Mouse (Mus musculus) heart, postnatal 0 days (tissue): ENCODE measurements around the gene Mob3c. TPM values are rescaled to one million over a fixed set of nuclear protein-coding genes. Genes with fewer than 3 reads are reported as not detected.

ENCODE experiments used
- ATAC-seq: fragments of 200-750 bp; cut with Nextera tagmentation; 2 replicates; pipeline ENCODE4 v1.8.0; 2017; ENCODE audit warnings: low read depth, moderate number of reproducible peaks, moderate library complexity; ENCODE audit not compliant: insufficient read depth
- DNase-seq: peaks from one replicate; pipeline ENCODE4 v3.0.0-alpha.2; 2016; ENCODE audit warnings: low spot score
- H3K27ac ChIP-seq: fragments of 300-500 bp; sonication (generic); 2 replicates; pipeline ENCODE4 v1.5.1; 2014; ENCODE audit warnings: low read depth, mild to moderate bottlenecking
- H3K27me3 ChIP-seq: fragments of 300-500 bp; sonication (generic); 2 replicates; pipeline ENCODE4 v1.6.1; 2014; ENCODE audit warnings: low read length, mixed read lengths; ENCODE audit not compliant: control insufficient read depth, insufficient read depth
- H3K36me3 ChIP-seq: fragments of 300-500 bp; sonication (generic); replicated peaks from 2 replicates; pipeline ENCODE4 v1.6.1; 2014; ENCODE audit warnings: low read length, mixed read lengths; ENCODE audit not compliant: control insufficient read depth, insufficient read depth
- H3K4me1 ChIP-seq: fragments of 300-500 bp; sonication (generic); 2 replicates; pipeline ENCODE4 v1.6.1; 2014; ENCODE audit warnings: antibody characterized with exemption; ENCODE audit not compliant: control insufficient read depth, insufficient read depth
- H3K4me2 ChIP-seq: fragments of 300-500 bp; sonication (generic); 2 replicates; pipeline ENCODE4 v1.6.1; 2014; ENCODE audit warnings: low read depth, mild to moderate bottlenecking, low read length, moderate library complexity
- H3K4me3 ChIP-seq: fragments of 300-500 bp; sonication (generic); 2 replicates; pipeline ENCODE4 v1.5.1; 2014; ENCODE audit warnings: low read depth, low read length
- H3K9ac ChIP-seq: fragments of 300-500 bp; sonication (generic); replicated peaks from 2 replicates; pipeline ENCODE4 v1.6.1; 2014; ENCODE audit warnings: low read depth, low read length, mixed read lengths
- H3K9me3 ChIP-seq: fragments of 300-500 bp; sonication (generic); replicated peaks from 2 replicates; pipeline ENCODE4 v1.6.1; 2016; ENCODE audit warnings: low read length; ENCODE audit not compliant: control insufficient read depth
- CTCF ChIP-seq: IDR thresholded peaks from 2 replicates; pipeline ENCODE4 v1.5.1; 2016; ENCODE audit warnings: antibody characterized with exemption, control low read depth, low read depth
- EP300 ChIP-seq: IDR thresholded peaks from 2 replicates; pipeline ENCODE4 v1.6.1; 2016; ENCODE audit warnings: antibody characterized with exemption, low read depth
- WGBS: fragments of 180-500 bp; shearing (Covaris S2); extraction: QIAGEN DNeasy Blood & Tissue Kit; methylation state at CpG from one replicate; pipeline ENCODE4 v1.1.7; 2014; 5-methylcytosine and 5-hydroxymethylcytosine counted together
- polyA plus RNA-seq: library from polyadenylated mRNA; unstranded; fragments of >200 nt; fragmentation: Nextera tagmentation; extraction: Ambion mirVana; gene quantifications from 2 replicates; pipeline ENCODE4 v1.2.1, GENCODE M21; 2015
- total RNA-seq: library from RNA; depleted of rRNA; stranded (reverse); fragments of >200 nt; gene quantifications from 2 replicates; pipeline ENCODE4 v1.2.3, GENCODE M21; 2014; ENCODE audit warnings: low replicate concordance

Mob3c gene
- total and polyA plus RNA-seq, 2 experiments from 2014 or later = 4.9 to 5.5 TPM

DNA sequence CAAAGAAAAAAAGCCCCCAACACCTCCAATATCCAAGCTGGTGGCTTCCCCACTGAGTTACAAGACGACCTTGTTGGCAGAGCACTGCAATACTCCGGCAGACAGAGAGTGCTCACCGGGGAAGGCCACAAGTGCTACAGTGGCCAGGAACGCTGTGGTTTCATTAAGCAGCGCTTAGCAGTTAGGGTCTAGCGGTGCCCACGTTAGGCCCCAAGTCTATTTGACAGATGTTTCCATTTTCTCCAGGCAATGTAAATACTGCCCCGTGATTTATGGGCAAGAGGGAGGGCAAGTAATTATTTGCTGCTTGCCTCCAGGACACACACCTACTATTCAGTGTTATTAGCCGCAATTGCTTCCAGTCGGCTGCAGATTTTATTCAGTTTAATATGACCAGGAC, 36.0 kb downstream of the Mob3c start:
- DNase-seq (no peak), ATAC-seq (no peak)
- no peak overlapping the region for H3K27ac ChIP-seq
- no peak overlapping the region for H3K4me3 ChIP-seq
- H3K9me3 ChIP-seq = no peaks in the 10 kb centered on the region
- H3K4me1 ChIP-seq = no peaks in the 10 kb centered on the region
- H3K9ac ChIP-seq = no peak overlapping the region
- no peaks in the 10 kb centered on the region for H3K27me3 ChIP-seq
- 77% methylated on average over 10 of the region's 10 CpGs for WGBS
- no peak overlapping the region for H3K4me2 ChIP-seq
- TF ChIP-seq CTCF (no peak), EP300 (no peak)
- H3K36me3 ChIP-seq = peaks cover 72% of the 10 kb centered on the region

DNA sequence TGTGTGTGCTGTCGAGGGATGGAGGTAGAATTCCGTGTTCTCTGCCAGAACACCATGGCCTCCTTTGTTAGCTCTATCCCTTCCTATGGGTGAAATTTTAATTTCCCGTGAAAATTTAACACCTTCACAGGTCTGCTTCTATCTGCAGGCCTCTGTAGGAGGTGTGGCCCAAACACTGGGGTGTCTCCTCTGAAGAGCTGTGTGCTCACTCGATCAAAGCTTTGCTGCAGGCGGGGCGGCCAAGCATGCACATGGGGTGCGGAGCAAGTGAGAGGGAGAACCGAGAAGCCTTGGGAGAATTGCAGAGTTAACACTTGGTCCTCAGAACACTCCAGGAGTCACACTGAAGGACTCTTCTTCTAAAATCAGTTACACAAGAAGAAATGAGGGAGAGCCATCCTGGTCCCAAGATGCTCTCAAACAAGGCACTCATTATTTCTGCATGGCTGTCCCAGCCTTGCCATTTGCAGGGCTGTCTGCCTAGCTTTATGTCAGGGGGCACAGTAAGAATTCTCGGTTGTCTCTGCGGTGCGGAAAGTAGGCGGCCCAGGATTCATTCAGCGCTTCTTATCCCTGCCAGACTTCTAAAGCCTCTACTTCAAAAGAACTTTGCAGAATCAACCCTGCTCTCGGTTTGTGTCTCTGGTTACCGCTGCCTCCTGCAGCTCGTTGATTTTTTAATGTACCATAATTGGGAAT, 41.8 kb downstream of the Mob3c start:
- TF ChIP-seq EP300 (no peak), CTCF (no peak)
- Histone ChIP-seq H3K9me3 (no peaks in the 10 kb centered on the region), H3K27ac (no peak overlapping the region), H3K36me3 (peaks cover 65% of the 10 kb centered on the region), H3K4me3 (no peak overlapping the region), H3K4me1 (no peaks in the 10 kb centered on the region), H3K9ac (no peak overlapping the region), H3K4me2 (no peak overlapping the region), H3K27me3 (no peaks in the 10 kb centered on the region)
- 57% methylated on average over 16 of the region's 16 CpGs for WGBS
- DNase-seq = no peak
- no peak for ATAC-seq

DNA sequence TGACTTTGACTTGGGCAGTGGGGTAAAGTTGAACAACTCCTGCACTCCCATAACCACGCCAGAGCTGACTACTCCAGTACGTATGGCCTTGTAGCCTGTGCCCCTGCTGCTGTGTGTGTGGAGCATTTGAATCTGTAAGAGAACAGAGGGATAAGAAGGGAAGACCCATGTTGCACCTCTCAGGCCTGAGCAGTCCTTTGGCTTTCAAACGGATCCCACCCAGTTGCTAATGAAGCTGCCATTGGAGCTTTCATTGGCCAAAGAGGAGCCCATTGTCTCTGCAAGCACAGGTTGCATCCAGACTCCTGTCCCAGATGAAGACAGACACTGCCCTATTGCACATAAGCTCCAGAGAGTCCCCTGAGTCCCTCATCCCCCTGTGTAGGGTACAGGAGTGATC, 45.3 kb downstream of the Mob3c start:
- Histone ChIP-seq H3K27ac (no peak overlapping the region), H3K4me3 (no peak overlapping the region), H3K4me1 (no peaks in the 10 kb centered on the region), H3K9me3 (no peaks in the 10 kb centered on the region), H3K36me3 (peaks cover 53% of the 10 kb centered on the region), H3K27me3 (no peaks in the 10 kb centered on the region), H3K4me2 (no peak overlapping the region), H3K9ac (no peak overlapping the region)
- DNase-seq = no peak
- TF ChIP-seq CTCF (no peak), EP300 (no peak)
- 90% methylated on average over 3 of the region's 3 CpGs for WGBS
- ATAC-seq = no peak

DNA sequence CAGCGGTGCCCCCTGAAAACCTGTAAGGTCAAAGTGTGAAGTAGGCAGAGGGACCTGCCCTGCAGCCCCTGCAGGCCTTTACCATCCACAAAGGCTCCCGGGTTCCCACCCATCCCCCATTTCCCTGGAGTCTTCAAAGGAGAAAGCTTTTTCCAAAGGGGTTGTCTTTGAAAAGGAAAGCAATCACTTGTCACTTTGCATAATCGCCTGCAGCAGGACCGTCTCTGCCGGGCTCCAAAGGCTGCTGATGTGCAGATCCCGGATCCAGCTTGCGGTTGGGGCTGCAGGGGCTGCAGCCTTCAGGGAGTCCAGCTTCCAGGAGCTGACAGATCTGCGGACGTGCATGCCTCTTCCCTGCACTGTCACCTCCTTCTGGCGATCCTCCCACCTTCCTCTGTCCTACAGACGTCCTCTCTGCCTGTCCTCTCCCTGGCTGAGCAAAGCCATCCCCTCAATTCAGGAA, 50.4 kb downstream of the Mob3c start:
- Histone ChIP-seq H3K4me2 (peak overlapping the region; percentile 29), H3K4me3 (no peak overlapping the region), H3K27ac (no peak overlapping the region), H3K9me3 (no peaks in the 10 kb centered on the region), H3K9ac (no peak overlapping the region), H3K4me1 (no peaks in the 10 kb centered on the region), H3K36me3 (peaks cover 23% of the 10 kb centered on the region), H3K27me3 (no peaks in the 10 kb centered on the region)
- no peak for TF ChIP-seq EP300
- no peak for TF ChIP-seq CTCF
- 8% methylated on average over 11 of the region's 11 CpGs for WGBS
- ATAC-seq (peak; percentile 72), DNase-seq (no peak)

DNA sequence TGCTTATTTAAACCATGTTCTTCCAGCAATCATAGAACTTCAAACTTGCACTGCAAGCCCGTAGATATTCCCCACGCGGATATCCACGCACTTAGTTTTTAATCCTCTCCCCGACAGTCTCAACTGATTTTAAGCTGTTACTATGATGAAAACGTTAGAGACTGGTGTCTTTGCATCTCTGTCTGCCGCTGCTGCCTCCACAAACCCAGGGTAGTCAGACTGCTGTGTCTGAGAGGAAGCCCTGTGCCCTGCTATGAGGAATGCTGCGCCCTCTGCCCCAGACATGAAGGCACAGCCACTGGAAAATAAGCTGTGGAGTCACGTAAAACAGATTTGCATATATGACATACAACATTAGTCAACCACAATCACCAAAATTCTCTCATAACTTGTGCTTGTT, 50.9 kb downstream of the Mob3c start:
- ATAC-seq (no peak), DNase-seq (no peak)
- Histone ChIP-seq H3K4me2 (no peak overlapping the region), H3K9ac (no peak overlapping the region), H3K27ac (no peak overlapping the region), H3K36me3 (peaks cover 17% of the 10 kb centered on the region), H3K27me3 (no peaks in the 10 kb centered on the region), H3K4me3 (no peak overlapping the region), H3K9me3 (no peaks in the 10 kb centered on the region), H3K4me1 (no peaks in the 10 kb centered on the region)
- WGBS = 48% methylated on average over 9 of the region's 9 CpGs
- no peak for TF ChIP-seq CTCF

DNA sequence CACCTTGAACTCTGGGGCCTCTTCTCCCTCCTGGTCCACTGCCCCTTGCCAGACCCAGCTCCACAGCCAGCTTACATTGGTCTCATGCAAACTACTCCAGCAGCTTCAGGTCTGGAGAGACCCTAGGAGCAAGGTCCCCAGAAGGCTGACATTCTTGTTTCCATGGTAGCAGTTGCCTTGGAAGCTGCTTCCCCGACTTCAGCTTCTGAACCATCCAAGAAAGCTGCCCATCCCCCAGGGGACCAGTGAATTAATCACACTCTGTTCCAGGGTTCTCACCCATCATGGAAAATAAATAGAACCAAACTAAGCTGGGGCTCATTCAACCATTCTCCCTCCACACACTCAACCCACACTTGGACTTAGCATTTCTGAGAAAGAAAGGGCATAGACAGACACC, 53.3 kb downstream of the Mob3c start:
- no peak overlapping the region for H3K9ac ChIP-seq
- WGBS = 26% methylated on average over 1 of the region's 1 CpGs
- H3K4me2 ChIP-seq = no peak overlapping the region
- H3K27me3 ChIP-seq = no peaks in the 10 kb centered on the region
- TF ChIP-seq EP300 (no peak), CTCF (no peak)
- H3K36me3 ChIP-seq = no peaks in the 10 kb centered on the region; the same call in 1 of the 2 replicates
- H3K27ac ChIP-seq = no peak overlapping the region
- no peaks in the 10 kb centered on the region for H3K9me3 ChIP-seq
- no peak overlapping the region for H3K4me3 ChIP-seq
- DNase-seq (no peak), ATAC-seq (no peak)
- no peaks in the 10 kb centered on the region for H3K4me1 ChIP-seq
